Mouse (Mus musculus) cerebellum, adult 9-10 months (tissue): Measurements from ENCODE around the gene C330021F23Rik.

ENCODE experiments used
- DNase-seq: peaks from one replicate; pipeline ENCODE4 v3.0.0; 2022

Gene C330021F23Rik

GRCm38 (mm10) chr8:3587391-3588257 lies 19.8 kb downstream of the C330021F23Rik start:
- peak; percentile 78 for DNase-seq

- no peak for DNase-seq
Measured at GRCm38 (mm10) chr8:3588258-3588633, 20.5 kb downstream of the C330021F23Rik start.

GRCm38 (mm10) chr8:3593470-3593869 lies 25.7 kb downstream of the C330021F23Rik start:
- DNase-seq = no peak

GRCm38 (mm10) chr8:3594466-3594865 lies 26.7 kb downstream of the C330021F23Rik start:
- DNase-seq = no peak

- no peak for DNase-seq
Measured at GRCm38 (mm10) chr8:3598054-3598453, 30.3 kb downstream of the C330021F23Rik start.

- no peak for DNase-seq
Measured at GRCm38 (mm10) chr8:3599219-3599618, 31.4 kb downstream of the C330021F23Rik start.

GRCm38 (mm10) chr8:3600401-3600800 lies 32.6 kb downstream of the C330021F23Rik start:
- DNase-seq = no peak

GRCm38 (mm10) chr8:3603439-3603838 lies 35.6 kb downstream of the C330021F23Rik start:
- no peak for DNase-seq

GRCm38 (mm10) chr8:3606593-3606992 lies 38.8 kb downstream of the C330021F23Rik start:
- no peak for DNase-seq

GRCm38 (mm10) chr8:3607822-3608221 lies 40.0 kb downstream of the C330021F23Rik start:
- DNase-seq = no peak

- no peak for DNase-seq
Measured at GRCm38 (mm10) chr8:3609046-3609815, 41.4 kb downstream of the C330021F23Rik start.

GRCm38 (mm10) chr8:3609816-3610150 lies 42.0 kb downstream of the C330021F23Rik start:
- DNase-seq = no peak

GRCm38 (mm10) chr8:3621199-3621970 lies 53.6 kb downstream of the C330021F23Rik start, which contains the start of the genes Xab2 and Pet100:
Gene Xab2 (minus strand): TSS chr8:3621316.
Gene Pet100 (plus strand): TSS chr8:3621548.
- DNase-seq = peak; percentile 100

GRCm38 (mm10) chr8:3622119-3622518 lies 54.3 kb downstream of the C330021F23Rik start:
- peak; percentile 55 for DNase-seq

GRCm38 (mm10) chr8:3625445-3625844 lies 57.7 kb downstream of the C330021F23Rik start, which contains the start of gene Pcp2:
Gene Pcp2 (minus strand): TSS chr8:3625545.
- DNase-seq = no peak

- no peak for DNase-seq
Measured at GRCm38 (mm10) chr8:3626971-3627370, 59.2 kb downstream of the C330021F23Rik start.

GRCm38 (mm10) chr8:3628014-3628413 lies 60.2 kb downstream of the C330021F23Rik start:
- no peak for DNase-seq

GRCm38 (mm10) chr8:3630647-3631477 lies 63.1 kb downstream of the C330021F23Rik start, which contains the start of gene Stxbp2:
Gene Stxbp2 (plus strand): TSS chr8:3630955.
- peak; percentile 83 for DNase-seq

- no peak for DNase-seq
Measured at GRCm38 (mm10) chr8:3631478-3631875, 63.7 kb downstream of the C330021F23Rik start.
